Mouse (Mus musculus): ENCODE data around the gene Fam76a.

- TF ChIP-seq CTCF (IDR thresholded peaks at IDR 0.05; ENCODE audit: low read depth) (no peak), EP300 (IDR thresholded peaks at IDR 0.05; ENCODE audit: low read depth) (no peak)
Observed at GRCm38 (mm10) chr4:132944106-132944505, 21.7 kb upstream of the Fam76a start.
